Mouse (Mus musculus): Measurements from ENCODE around the gene Otulinl.

DNA sequence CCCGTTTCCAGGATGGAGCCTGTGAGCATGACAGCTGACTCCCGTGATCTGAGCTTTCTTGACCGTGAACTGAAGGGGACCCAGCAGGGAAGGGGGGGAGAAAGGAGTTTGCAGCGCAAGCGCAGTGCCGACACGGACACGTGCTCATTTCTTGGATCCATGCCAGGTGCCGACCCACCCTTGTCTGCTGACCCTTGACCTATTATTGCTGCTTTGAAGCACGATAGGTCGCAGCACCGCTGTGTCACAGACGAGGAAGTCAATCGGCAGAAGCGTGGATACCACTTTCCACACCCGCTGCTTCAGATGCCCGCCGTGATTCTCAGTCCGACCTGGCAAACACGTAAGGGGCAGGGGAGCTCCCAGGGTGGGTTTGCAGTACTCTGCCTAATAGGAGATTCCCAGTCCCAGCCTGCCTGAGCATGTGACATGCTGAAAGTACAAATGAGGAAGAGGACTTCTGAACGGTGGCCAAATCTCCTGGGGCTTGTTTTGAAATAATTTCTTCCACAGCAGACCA, 15.9 kb downstream of the Otulinl start:
- no peak for TF ChIP-seq USF1 (IDR thresholded peaks at IDR 0.05; ENCODE audit: low read depth)
- TF ChIP-seq E2F4 (IDR thresholded peaks at IDR 0.05; ENCODE audit: insufficient read depth) = no peak
- TF ChIP-seq REST (IDR thresholded peaks at IDR 0.05; ENCODE audit: insufficient read depth, insufficient read length) = no peak
- no peak for TF ChIP-seq POLR2A (IDR thresholded peaks at IDR 0.05; ENCODE audit: insufficient read length, low read depth)
- no peak for TF ChIP-seq MYOD1 (IDR thresholded peaks at IDR 0.05; ENCODE audit: control insufficient read depth in 1 of 3, insufficient read length in 2 of 3, low read depth in 2 of 3)
- no peak for TF ChIP-seq TCF12 (IDR thresholded peaks at IDR 0.05; ENCODE audit: insufficient read depth, poor library complexity, severe bottlenecking)
- no peak for TF ChIP-seq CEBPB (IDR thresholded peaks at IDR 0.05; ENCODE audit: insufficient read depth, poor library complexity, severe bottlenecking)
- TF ChIP-seq TCF3 (IDR thresholded peaks at IDR 0.05; ENCODE audit: insufficient read length, low read depth) = no peak
- TF ChIP-seq MYOG (IDR thresholded peaks at IDR 0.05; ENCODE audit: control insufficient read depth in 1 of 3, insufficient read depth in 1 of 3, insufficient read length in 2 of 3, low read depth in 2 of 3) = no peak
- TF ChIP-seq POLR2AphosphoS2 (IDR thresholded peaks at IDR 0.05; ENCODE audit: insufficient read length, low read depth) = no peak
